30 mouse cellular contexts compared by ENCODE assay signal in the genomic region with DNA sequence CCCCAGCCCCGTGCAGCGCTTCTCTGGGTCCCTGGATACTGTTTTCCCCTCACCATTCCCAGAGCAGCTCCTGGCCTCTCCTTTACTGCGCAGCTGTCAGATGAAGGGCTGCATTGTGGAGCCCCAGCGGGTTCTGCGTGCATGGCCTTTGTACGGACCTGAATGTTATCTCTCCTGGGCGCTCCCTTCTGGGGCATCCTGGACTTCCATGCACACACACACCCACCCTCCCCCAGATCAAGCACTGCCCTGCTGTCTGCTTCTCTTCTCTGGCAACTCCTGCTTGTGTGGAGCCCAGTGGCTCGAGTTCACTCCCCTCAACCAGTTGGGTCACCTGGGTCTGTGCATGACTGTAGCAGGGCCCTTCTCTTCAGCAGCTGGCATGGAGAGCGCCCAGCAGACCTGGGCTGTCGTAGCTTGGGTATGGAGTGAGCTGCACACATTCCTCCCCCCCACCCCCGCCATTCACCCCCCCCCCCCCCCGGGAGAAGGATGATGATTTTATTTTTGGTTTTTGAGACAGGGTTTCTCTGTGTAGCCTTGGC. TPM values are rescaled to one million over a fixed set of nuclear protein-coding genes. Genes with fewer than 3 reads are reported as not detected.
DNase-seq lines count a peak whose midpoint lies in the region; ATAC-seq and TF ChIP-seq lines count a peak whose summit lies in the region.
"Had no signal": no experiment of that assay in that cellular context is flagged by ENCODE, and none has a peak within 500 bp of the region (broad histone marks: within the 10 kb centered on the region; RNA-seq: fewer than 3 reads in every experiment).

No protein-coding gene starts in this region.

- 0 out of 2 replicates have a peak overlapping the region, but pooled peaks have one; percentile 6 for H3K4me2 ChIP-seq in heart, embryonic 11.5 days
- no peak overlapping the region for H3K4me2 ChIP-seq in stomach, embryonic 15.5 days
- no peak overlapping the region for H3K4me2 ChIP-seq in stomach, postnatal 0 days (replicated peaks; ENCODE audit: low read depth)
- H3K4me2 ChIP-seq in intestine, embryonic 14.5 days (ENCODE audit: low read length) = no peak overlapping the region
- H3K4me2 ChIP-seq: hindbrain, embryonic 13.5 days; limb, embryonic 13.5 days; liver, embryonic 12.5 days; midbrain, embryonic 12.5 days had no signal

- H3K9ac ChIP-seq in heart, embryonic 11.5 days (ENCODE audit: low read depth, low read length) = no peak overlapping the region
- no peak overlapping the region for H3K9ac ChIP-seq in stomach, embryonic 15.5 days
- no peak overlapping the region for H3K9ac ChIP-seq in stomach, postnatal 0 days (ENCODE audit: low read length)
- no peak overlapping the region for H3K9ac ChIP-seq in intestine, embryonic 14.5 days (ENCODE audit: low read length)
- H3K9ac ChIP-seq: hindbrain, embryonic 13.5 days; limb, embryonic 13.5 days; liver, embryonic 12.5 days; midbrain, embryonic 12.5 days had no signal

- H3K4me1 ChIP-seq in heart, embryonic 11.5 days (ENCODE audit: control insufficient read depth, insufficient read depth, low read length) = peaks cover 3% of the 10 kb centered on the region; the same call in 1 of the 2 replicates
- 0 out of 2 replicates have a peak, but pooled peaks cover 4% of the 10 kb centered on the region for H3K4me1 ChIP-seq in stomach, embryonic 15.5 days
- H3K4me1 ChIP-seq in stomach, postnatal 0 days (replicated peaks; ENCODE audit: control insufficient read depth, insufficient read depth) = no peaks in the 10 kb centered on the region
- H3K4me1 ChIP-seq in intestine, embryonic 14.5 days (replicated peaks; ENCODE audit: control insufficient read depth, insufficient read depth, low read length) = no peaks in the 10 kb centered on the region
- H3K4me1 ChIP-seq: hindbrain, embryonic 13.5 days; limb, embryonic 13.5 days; liver, embryonic 12.5 days; midbrain, embryonic 12.5 days had no signal

- no peaks in the 10 kb centered on the region for H3K9me3 ChIP-seq in heart, embryonic 11.5 days (replicated peaks; ENCODE audit: control insufficient read depth, low read length)
- H3K9me3 ChIP-seq in stomach, embryonic 15.5 days = no peaks in the 10 kb centered on the region
- H3K9me3 ChIP-seq in stomach, postnatal 0 days (ENCODE audit: control insufficient read depth, low read length) = no peaks in the 10 kb centered on the region
- H3K9me3 ChIP-seq in intestine, embryonic 14.5 days (ENCODE audit: control insufficient read depth, low read length) = no peaks in the 10 kb centered on the region
- H3K9me3 ChIP-seq: hindbrain, embryonic 13.5 days; limb, embryonic 13.5 days; liver, embryonic 12.5 days; midbrain, embryonic 12.5 days had no signal

- ATAC-seq in heart, embryonic 11.5 days (replicated peaks; ENCODE audit: insufficient number of reproducible peaks, low FRiP score, low TSS enrichment) = no peak
- 0 out of 2 replicates have a peak, but pooled peaks have one; percentile 39 for ATAC-seq in stomach, embryonic 15.5 days (ENCODE audit: insufficient read depth, low FRiP score, low read depth)
- ATAC-seq in stomach, postnatal 0 days (ENCODE audit: low FRiP score, low TSS enrichment) = no peak
- ATAC-seq in intestine, embryonic 14.5 days (replicated peaks; ENCODE audit: low FRiP score, low TSS enrichment, low read depth) = 0 out of 2 replicates have a peak, but pooled peaks have one; percentile 62
- ATAC-seq in erythroblast, adult 5-6 weeks (replicated peaks; ENCODE audit: low FRiP score, poor library complexity, severe bottlenecking) = no peak
- ATAC-seq: forebrain, embryonic 14.5 days; liver, embryonic 12.5 days had no signal

- no peak for TF ChIP-seq EP300 in stomach, postnatal 0 days (optimal IDR thresholded peaks at IDR 0.05)

- peaks cover 18% of the 10 kb centered on the region for H3K27me3 ChIP-seq in heart, embryonic 11.5 days (ENCODE audit: control insufficient read depth, insufficient read depth, low read length)
- peaks cover 13% of the 10 kb centered on the region; the same call in 1 of the 2 replicates for H3K27me3 ChIP-seq in stomach, embryonic 15.5 days (replicated peaks)
- no peaks in the 10 kb centered on the region for H3K27me3 ChIP-seq in stomach, postnatal 0 days (ENCODE audit: control insufficient read depth, insufficient read depth, low read length)
- peaks cover 9% of the 10 kb centered on the region; the same call in 1 of the 2 replicates for H3K27me3 ChIP-seq in intestine, embryonic 14.5 days (replicated peaks; ENCODE audit: control insufficient read depth, insufficient read depth, low read length)

- 26% methylated on average over 10 of the region's 12 CpGs for WGBS in heart, embryonic 11.5 days (ENCODE audit: insufficient replicate concordance)
- 43% methylated on average over 12 of the region's 12 CpGs for WGBS in stomach, embryonic 15.5 days
- 42% methylated on average over 11 of the region's 12 CpGs for WGBS in stomach, postnatal 0 days
- 42% methylated on average over 12 of the region's 12 CpGs for WGBS in intestine, embryonic 14.5 days

- no peaks in the 10 kb centered on the region for H3K36me3 ChIP-seq in heart, embryonic 11.5 days (ENCODE audit: control insufficient read depth, insufficient read depth, low read length)
- H3K36me3 ChIP-seq in stomach, embryonic 15.5 days = no peaks in the 10 kb centered on the region
- no peaks in the 10 kb centered on the region for H3K36me3 ChIP-seq in stomach, postnatal 0 days (ENCODE audit: control insufficient read depth, insufficient read depth, low read length)
- no peaks in the 10 kb centered on the region for H3K36me3 ChIP-seq in intestine, embryonic 14.5 days (ENCODE audit: control insufficient read depth, insufficient read depth, low read length)
- H3K36me3 ChIP-seq: hindbrain, embryonic 13.5 days; limb, embryonic 13.5 days; liver, embryonic 12.5 days; midbrain, embryonic 12.5 days had no signal

- no peak for DNase-seq in heart, postnatal 10 days
- no peak for DNase-seq in stomach, postnatal 0 days (ENCODE audit: low spot score)
- DNase-seq in intestine, embryonic 14.5 days (ENCODE audit: low spot score) = no peak
- no peak for DNase-seq in lung, postnatal 14 days
- DNase-seq in kidney, postnatal 25 days = no peak
- DNase-seq: adrenal gland, postnatal 36 days; cerebellum, adult 9-10 months; gastrocnemius, adult 2 months; kidney, postnatal 36 days; lung, adult 18-20 months; lung, postnatal 10 days; thymus, postnatal 36 days had no signal

- H3K4me3 ChIP-seq in heart, embryonic 11.5 days (ENCODE audit: low read depth, low read length) = no peak overlapping the region
- H3K4me3 ChIP-seq in stomach, embryonic 15.5 days (replicated peaks) = no peak overlapping the region
- H3K4me3 ChIP-seq in stomach, postnatal 0 days (ENCODE audit: low read depth, low read length) = no peak overlapping the region
- no peak overlapping the region for H3K4me3 ChIP-seq in intestine, embryonic 14.5 days (ENCODE audit: low read depth, low read length)
- H3K4me3 ChIP-seq: gastrocnemius, adult 2 months; hindbrain, embryonic 13.5 days; limb, embryonic 13.5 days; liver, embryonic 12.5 days; midbrain, embryonic 12.5 days had no signal

- H3K27ac ChIP-seq in heart, embryonic 11.5 days (ENCODE audit: low read depth, low read length) = no peak overlapping the region
- no peak overlapping the region for H3K27ac ChIP-seq in stomach, embryonic 15.5 days
- no peak overlapping the region for H3K27ac ChIP-seq in stomach, postnatal 0 days (replicated peaks)
- no peak overlapping the region for H3K27ac ChIP-seq in intestine, embryonic 14.5 days (ENCODE audit: low read depth)
- H3K27ac ChIP-seq: gastrocnemius, adult 2 months; hindbrain, embryonic 13.5 days; limb, embryonic 13.5 days; liver, embryonic 12.5 days; midbrain, embryonic 12.5 days had no signal

- intact Hi-C loops in heart, postnatal 10 days (cut with DNase I) = no loop called here

- no peak for TF ChIP-seq CTCF in stomach, postnatal 0 days (IDR thresholded peaks at IDR 0.05; ENCODE audit: low read depth)

RNA-seq across cellular contexts. Expression of gene Dmrt1, which starts 9.6 kb away (rescaled TPM):
- 0.14 TPM in 1 of 2 replicates, not detected in the other for polyA plus RNA-seq in heart, embryonic 11.5 days (2014; fragmentation: Nextera tagmentation; extraction: Ambion mirVana)
- total RNA-seq in heart, postnatal 10 days (2021) = not detected
- polyA plus RNA-seq in stomach, embryonic 15.5 days (2015; fragmentation: Nextera tagmentation; extraction: Ambion mirVana) = not detected in 2 replicates
- not detected in 2 replicates for polyA plus RNA-seq in stomach, postnatal 0 days (2015; fragmentation: Nextera tagmentation; extraction: Ambion mirVana)
- not detected in 2 replicates for polyA plus RNA-seq in intestine, embryonic 14.5 days (2014; fragmentation: Nextera tagmentation; extraction: Ambion mirVana)
- not detected in 2 replicates for total RNA-seq in erythroblast, adult 5-6 weeks (2015; ENCODE audit: low replicate concordance)
- total RNA-seq in erythroblast, adult 5-6 weeks (2017; ENCODE audit: low replicate concordance) = not detected in 2 replicates
- total RNA-seq: adrenal gland, adult 18-20 months; adrenal gland, postnatal 36 days; common myeloid progenitor, adult 5-6 weeks; gastrocnemius, adult 2 months; gastrocnemius, postnatal 4 days; left cerebral cortex, postnatal 25 days; megakaryocyte progenitor cell, adult 5-6 weeks; monocyte, adult 5-6 weeks had no signal
- polyA plus RNA-seq: frontal cortex, adult 2 months; heart, postnatal 0 days; hindbrain, embryonic 13.5 days; kidney, embryonic 14.5 days; small intestine, adult 2 months had no signal

Comparison
In these comparisons a context has a peak if more than half of its experiments do, and no peak if none do; other contexts are left out.
1. ATAC-seq: peak in stomach, embryonic 15.5 days (single experiment) and intestine, embryonic 14.5 days (single experiment); none in heart, embryonic 11.5 days (single experiment), stomach, postnatal 0 days (single experiment) and erythroblast, adult 5-6 weeks (single experiment).